Comparison of ENCODE assay signal across 10 mouse cellular contexts in the genomic region with DNA sequence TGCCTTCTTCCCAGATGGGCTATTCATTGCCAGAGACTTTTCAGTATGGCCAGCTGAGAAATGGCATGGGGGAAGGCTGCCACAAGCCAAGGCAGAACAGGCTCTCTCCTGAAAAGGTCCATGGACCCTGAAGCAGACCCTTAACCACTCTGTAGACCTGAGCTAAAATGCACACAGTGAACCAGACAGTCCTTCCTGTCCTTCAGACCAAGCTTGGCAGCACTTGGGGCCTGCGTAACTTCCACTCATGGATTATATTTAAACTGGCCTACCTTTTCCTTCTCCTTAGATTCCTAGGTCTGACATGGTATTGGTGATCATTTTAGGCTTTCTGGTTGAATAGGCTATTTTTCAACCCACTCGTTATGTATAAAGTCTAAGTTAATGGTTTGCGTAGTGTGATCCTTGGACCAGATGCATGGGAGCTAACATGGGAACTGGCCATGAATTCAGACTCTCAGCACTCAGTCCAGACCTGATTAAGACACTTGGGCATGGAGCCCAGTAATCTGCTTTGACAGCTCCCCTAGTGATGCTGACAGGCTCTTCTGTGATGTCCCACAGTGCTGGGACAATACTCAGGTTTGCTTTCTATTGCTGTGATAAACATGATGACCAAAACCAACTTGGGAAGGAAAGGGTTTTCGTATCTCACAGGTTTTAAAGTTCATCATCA.
DNase-seq lines count a peak whose midpoint lies in the region; TF ChIP-seq lines count a peak whose summit lies in the region.
"Had no signal": no experiment of that assay in that cellular context is flagged by ENCODE, and none has a peak within 500 bp of the region (broad histone marks: within the 10 kb centered on the region; RNA-seq: fewer than 3 reads in every experiment).

No protein-coding gene starts in this region.

- peaks cover 0 to 9% of the 10 kb centered on the region in 2 experiments; a peak in 1 of 4 replicates for H3K4me1 ChIP-seq in CH12.LX (ENCODE audit: control insufficient read depth in 1 of 2, insufficient read depth in 2 of 2)

- peaks cover 9% of the 10 kb centered on the region for H3K9me3 ChIP-seq in CH12.LX (replicated peaks; ENCODE audit: low read length)
- H3K9me3 ChIP-seq: forebrain, embryonic 13.5 days; midbrain, embryonic 12.5 days had no signal

- no peak overlapping the region for H3K4me3 ChIP-seq in CH12.LX (replicated peaks in 1 of 3; ENCODE audit: low read depth in 2 of 3, low read length in 2 of 3, poor library complexity in 1 of 3)
- H3K4me3 ChIP-seq: forebrain, embryonic 13.5 days; midbrain, embryonic 12.5 days had no signal

- TF ChIP-seq EP300 in CH12.LX (IDR thresholded peaks at IDR 0.05; ENCODE audit: low read length): no peak

- H3K4me2 ChIP-seq in CH12.LX (ENCODE audit: insufficient read depth, low read depth, poor library complexity, severe bottlenecking): no peak overlapping the region
- H3K4me2 ChIP-seq: forebrain, embryonic 13.5 days; midbrain, embryonic 12.5 days had no signal

- no peaks in the 10 kb centered on the region for H3K27me3 ChIP-seq in CH12.LX (replicated peaks)
- H3K27me3 ChIP-seq: forebrain, embryonic 13.5 days; midbrain, embryonic 12.5 days had no signal

- peaks cover 21 to 90% of the 10 kb centered on the region in 2 experiments for H3K36me3 ChIP-seq in CH12.LX (replicated peaks in 1 of 2; ENCODE audit: control insufficient read depth in 1 of 2, insufficient read depth in 1 of 2, low read length in 1 of 2)
- H3K36me3 ChIP-seq: midbrain, embryonic 12.5 days had no signal

- no peak for TF ChIP-seq CTCF in CH12.LX (conservative IDR thresholded peaks at IDR 0.05 in 1 of 2, IDR thresholded peaks at IDR 0.05 in 1 of 2; ENCODE audit: low read depth in 2 of 2, low read length in 2 of 2)

- DNase-seq in CH12.LX (ENCODE audit: extremely low read depth): no peak
- peak; percentile 31 for DNase-seq in MN1 (ENCODE audit: low spot score)
- DNase-seq in cerebellum, postnatal 25 days: peak; percentile 25 to 57
- peak; percentile 44 to 69 for DNase-seq in heart, postnatal 14 days
- DNase-seq in urinary bladder, adult 2 months (ENCODE audit: low spot score): no peak
- no peak for DNase-seq in frontal cortex, postnatal 36 days (ENCODE audit: low spot score in 2 of 2)
- no peak for DNase-seq in gastrocnemius, postnatal 36 days

- TF ChIP-seq RAD21 in CH12.LX (IDR thresholded peaks at IDR 0.05; ENCODE audit: low read depth, low read length): no peak

- TF ChIP-seq POLR2A in CH12.LX (IDR thresholded peaks at IDR 0.05; ENCODE audit: low read depth, low read length): no peak

- peak overlapping the region; percentile 88 for H3K27ac ChIP-seq in CH12.LX (ENCODE audit: insufficient read depth, low read depth)
- H3K27ac ChIP-seq: forebrain, embryonic 13.5 days; midbrain, embryonic 12.5 days; stomach, postnatal 0 days had no signal

- no peak overlapping the region for H3K9ac ChIP-seq in CH12.LX (ENCODE audit: insufficient read depth, low read depth)
- H3K9ac ChIP-seq: forebrain, embryonic 13.5 days; midbrain, embryonic 12.5 days had no signal

- in situ Hi-C loops in CH12.LX (cut with MboI; ENCODE audit: low pct_ligation_motif_present, low pct_unique_long_range_greater_than_20kb, low sequenced_read_pairs): no loop called here

- dilution Hi-C loops in CH12.LX (cut with MboI; ENCODE audit: extremely low pct_ligation_motif_present, extremely low pct_unique_long_range_greater_than_20kb, low sequenced_read_pairs): no loop called here

- no peaks in the 10 kb centered on the region for H3K79me2 ChIP-seq in CH12.LX (replicated peaks; ENCODE audit: control insufficient read depth, extremely low read depth, insufficient read depth, poor library complexity, severe bottlenecking)

- intact Hi-C loops in heart, postnatal 14 days (cut with DNase I): no loop called here
- intact Hi-C loops in gastrocnemius, postnatal 36 days (cut with DNase I): no loop called here

TF ChIP-seq in CH12.LX, 34 proteins besides CTCF, POLR2A, EP300 and RAD21:
- TF ChIP-seq ETS1 (conservative IDR thresholded peaks at IDR 0.05; ENCODE audit: low read depth, low read length): no peak
- no peak for TF ChIP-seq ELF1 (IDR thresholded peaks at IDR 0.05; ENCODE audit: low read depth, low read length)

Comparison
In these comparisons a context has a peak if more than half of its experiments do, and no peak if none do; other contexts are left out.
1. DNase-seq: peak in MN1 (single experiment), cerebellum, postnatal 25 days (2 of 2) and heart, postnatal 14 days (2 of 2); none in CH12.LX (single experiment), urinary bladder, adult 2 months (single experiment), frontal cortex, postnatal 36 days (0 of 2) and gastrocnemius, postnatal 36 days (0 of 2).